Mouse (Mus musculus) C2C12 (cell line): ENCODE measurements around the gene Myom1. TPM values are rescaled to one million over a fixed set of nuclear protein-coding genes. Genes with fewer than 3 reads are reported as not detected.
"Not testable (repeated sequence)": the region's sequence is repeated elsewhere in the genome, so short reads cannot be mapped to it uniquely, and the experiment has no call there.

ENCODE experiments used
- H3K27me3 ChIP-seq: one replicate; pipeline ENCODE4 v1.6.1; 2011; ENCODE audit not compliant: control insufficient read depth, insufficient read depth, insufficient read length
- H3K36me3 ChIP-seq: one replicate; pipeline ENCODE4 v1.6.1; 2011; ENCODE audit not compliant: control insufficient read depth, insufficient read depth
- H3K4me3 ChIP-seq: one replicate; pipeline ENCODE4 v1.5.1; 2011; ENCODE audit warnings: mild to moderate bottlenecking, control low read depth; ENCODE audit not compliant: poor library complexity, insufficient read depth, severe bottlenecking
- H3K79me2 ChIP-seq: one replicate; pipeline ENCODE4 v1.6.1; 2011; ENCODE audit not compliant: control insufficient read depth, insufficient read depth
- H3K79me3 ChIP-seq: one replicate; pipeline ENCODE4 v1.6.1; 2011; ENCODE audit warnings: low read depth, control low read depth
- H3ac ChIP-seq: one replicate; pipeline ENCODE3; 2011; ENCODE audit warnings: low read depth; ENCODE audit not compliant: control insufficient read depth, insufficient read length
- CEBPB ChIP-seq: IDR thresholded peaks from one replicate; pipeline ENCODE4 v1.6.1; 2011; ENCODE audit warnings: low read depth, mild to moderate bottlenecking, control low read depth, moderate library complexity
- CTCF ChIP-seq: IDR thresholded peaks from one replicate; pipeline ENCODE4 v1.5.1; 2011; ENCODE audit not compliant: control insufficient read depth, insufficient read depth, insufficient read length
- FOSL1 ChIP-seq: IDR thresholded peaks from one replicate; pipeline ENCODE4 v1.8.0; 2011; ENCODE audit warnings: mild to moderate bottlenecking, low read length; ENCODE audit not compliant: poor library complexity, insufficient read depth, severe bottlenecking
- MAX ChIP-seq: IDR thresholded peaks from one replicate; pipeline ENCODE4 v1.6.1; 2011; ENCODE audit warnings: mild to moderate bottlenecking, control low read depth
- MYOD1 ChIP-seq: IDR thresholded peaks from one replicate; pipeline ENCODE4 v1.6.1; 2011; ENCODE audit warnings: low read depth; ENCODE audit not compliant: control insufficient read depth, insufficient read length
- MYOG ChIP-seq: IDR thresholded peaks from one replicate; pipeline ENCODE4 v1.6.1; 2011; ENCODE audit not compliant: control insufficient read depth, insufficient read length; ENCODE audit errors: extremely low read depth
- USF1 ChIP-seq: IDR thresholded peaks from one replicate; pipeline ENCODE4 v1.6.1; 2011; ENCODE audit warnings: low read depth, mild to moderate bottlenecking, control low read depth, moderate library complexity
- long read RNA-seq, 2 experiments: library from polyadenylated mRNA; unstranded; transcript quantifications; one replicate each; pipeline ENCODE4 v2.0.0; 2019 to 2020
- polyA plus RNA-seq: library from polyadenylated mRNA; unstranded; fragments of >200 nt; fragmentation: generic; extraction: Trizol; gene quantifications from one replicate; pipeline ENCODE4 v1.2.1, GENCODE M21; 2012; ENCODE audit warnings: missing spikeins

Gene Myom1
- polyA plus RNA-seq, result 0.35 TPM
- long read RNA-seq, experiment 1, result 0 reads
- long read RNA-seq, experiment 2, result 0 reads

GRCm38 (mm10) chr17:71002081-71002743 lies at the start of gene Myom1:
Gene Myom1, plus strand, starts transcription at chr17:71002633.
- peak within 1 kb of the TSS; percentile 95 for H3ac ChIP-seq
- H3K79me3 ChIP-seq, result peaks cover 45% of the 10 kb centered on the region
- peak within 1 kb of the TSS; percentile 99 for H3K4me3 ChIP-seq
- H3K27me3 ChIP-seq, result no peaks in the 10 kb centered on the region
- TF ChIP-seq CTCF (peak; percentile 14), USF1 (peak; percentile 91), MYOG (no peak), MAX (peak; percentile 69), FOSL1 (no peak)
- peaks cover 49% of the 10 kb centered on the region for H3K79me2 ChIP-seq
- H3K36me3 ChIP-seq, result peaks cover 26% of the 10 kb centered on the region

DNA sequence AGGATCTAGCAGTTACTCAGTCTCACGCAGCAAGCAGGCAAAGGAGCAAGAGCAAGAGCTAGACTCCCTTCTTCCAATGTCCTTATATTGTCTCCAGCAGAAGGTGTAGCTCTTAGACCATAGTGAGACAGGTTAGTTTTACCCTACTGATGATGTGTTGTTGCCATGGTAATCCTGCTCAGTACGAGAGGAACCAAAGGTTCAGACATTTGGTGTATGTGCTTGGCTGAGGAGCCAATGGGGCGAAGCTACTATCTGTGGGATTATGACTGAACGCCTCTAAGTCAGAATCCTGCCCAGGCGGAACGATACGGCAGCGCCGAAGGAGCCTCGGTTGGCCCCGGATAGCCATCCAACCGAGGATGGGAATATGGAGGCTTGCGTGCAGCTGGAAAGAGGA lies 38.9 kb upstream of the Myom1 start:
- not testable (repeated sequence) for H3K4me3 ChIP-seq, H3ac ChIP-seq, H3K79me2 ChIP-seq, H3K36me3 ChIP-seq, H3K27me3 ChIP-seq, H3K79me3 ChIP-seq

DNA sequence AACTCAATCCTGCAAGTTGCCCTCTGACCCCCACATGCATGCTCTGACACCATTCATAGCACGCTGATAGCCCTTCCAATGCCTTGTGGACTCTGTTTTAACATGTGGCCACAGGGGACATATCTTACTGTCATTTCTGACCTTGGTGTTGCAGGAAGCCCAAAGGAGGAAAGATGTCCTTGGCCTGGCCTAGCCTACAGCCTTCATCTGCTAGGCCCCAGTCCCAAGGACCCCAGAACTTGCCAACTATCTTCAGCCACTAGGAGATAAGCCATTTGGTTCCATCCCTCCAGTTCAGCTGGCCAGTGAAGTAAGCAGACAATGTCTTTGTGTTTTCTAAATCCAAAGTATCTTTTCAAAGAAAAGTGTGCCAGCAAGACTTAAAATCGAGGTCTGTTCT lies 37.2 kb upstream of the Myom1 start:
- H3K79me3 ChIP-seq, result no peaks in the 10 kb centered on the region
- no peak overlapping the region for H3K4me3 ChIP-seq
- TF ChIP-seq MYOG (no peak), MYOD1 (no peak), CTCF (no peak), CEBPB (no peak), USF1 (no peak), MAX (no peak), FOSL1 (no peak)
- no peaks in the 10 kb centered on the region for H3K36me3 ChIP-seq
- no peaks in the 10 kb centered on the region for H3K79me2 ChIP-seq
- no peaks in the 10 kb centered on the region for H3K27me3 ChIP-seq
- H3ac ChIP-seq, result no peak overlapping the region

DNA sequence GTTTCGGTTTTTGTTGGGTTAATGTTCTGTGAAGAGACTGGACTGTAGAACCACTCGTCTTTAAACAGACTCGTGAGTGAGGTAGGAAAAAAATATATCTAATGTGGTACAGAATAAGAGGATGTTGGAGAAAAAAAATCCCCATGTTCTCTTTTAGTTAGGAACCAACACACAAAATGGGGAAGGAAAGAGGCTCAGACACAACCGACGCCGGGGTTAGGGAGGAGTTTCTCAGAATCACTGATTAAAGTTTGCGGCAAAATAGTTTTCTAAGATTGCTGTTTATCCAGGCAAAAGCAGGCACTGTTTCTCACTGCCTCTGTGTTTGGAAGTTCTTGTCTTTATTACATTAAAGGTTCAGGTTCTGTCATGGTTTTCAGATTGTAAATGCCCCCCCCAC lies 36.3 kb upstream of the Myom1 start:
- H3K36me3 ChIP-seq, result no peaks in the 10 kb centered on the region
- H3K4me3 ChIP-seq, result no peak overlapping the region
- H3K79me2 ChIP-seq, result no peaks in the 10 kb centered on the region
- TF ChIP-seq CEBPB (no peak), CTCF (no peak)
- no peaks in the 10 kb centered on the region for H3K79me3 ChIP-seq
- no peak overlapping the region for H3ac ChIP-seq
- no peaks in the 10 kb centered on the region for H3K27me3 ChIP-seq

DNA sequence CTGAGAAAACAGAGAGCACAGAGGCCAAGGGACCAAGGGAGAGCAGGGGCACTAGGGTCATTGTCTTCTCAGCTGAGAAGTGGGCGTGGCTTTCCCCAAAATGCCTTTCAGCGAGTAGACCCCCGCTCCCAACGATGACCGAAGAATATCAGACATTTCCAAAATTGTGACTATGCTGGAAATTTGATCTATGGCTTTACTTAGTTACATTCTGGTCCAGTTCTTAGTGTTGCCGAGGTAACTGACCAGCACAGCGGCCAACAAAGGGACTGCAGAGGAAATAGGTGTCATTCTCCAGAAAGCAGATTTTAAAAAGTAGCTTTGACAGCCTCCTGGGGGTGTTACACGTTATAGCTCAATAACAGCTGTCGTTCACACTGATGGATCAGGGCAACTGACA lies 35.2 kb upstream of the Myom1 start:
- Histone ChIP-seq H3K79me2 (no peaks in the 10 kb centered on the region), H3K4me3 (no peak overlapping the region), H3ac (no peak overlapping the region), H3K36me3 (no peaks in the 10 kb centered on the region), H3K79me3 (no peaks in the 10 kb centered on the region), H3K27me3 (no peaks in the 10 kb centered on the region)
- no peak for TF ChIP-seq CEBPB
- no peak for TF ChIP-seq USF1
- no peak for TF ChIP-seq CTCF
- TF ChIP-seq FOSL1, result no peak

DNA sequence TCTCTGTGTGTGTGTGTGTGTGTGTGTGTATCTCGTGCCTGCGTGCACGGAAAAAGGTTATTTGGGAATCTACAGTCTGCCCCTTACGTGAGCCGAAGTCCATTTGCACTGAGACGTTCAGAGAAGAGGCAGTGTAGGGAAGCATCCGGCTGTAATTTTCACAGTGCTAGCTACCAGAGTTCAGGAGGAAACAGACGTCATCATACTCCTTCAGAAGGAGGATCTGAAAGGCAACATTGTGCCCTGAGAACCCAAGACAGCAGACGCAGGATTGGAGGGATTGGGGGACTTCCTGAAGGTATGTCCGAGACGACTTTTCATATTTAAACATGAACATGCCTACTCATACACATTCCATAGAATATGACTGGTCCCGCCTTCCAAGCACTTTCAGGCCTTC lies 34.8 kb upstream of the Myom1 start:
- Histone ChIP-seq H3K4me3 (no peak overlapping the region), H3K79me3 (no peaks in the 10 kb centered on the region), H3K27me3 (no peaks in the 10 kb centered on the region), H3K36me3 (no peaks in the 10 kb centered on the region), H3ac (no peak overlapping the region), H3K79me2 (no peaks in the 10 kb centered on the region)
- TF ChIP-seq USF1 (no peak), CEBPB (no peak), MYOG (no peak), MYOD1 (no peak), MAX (no peak), CTCF (no peak), FOSL1 (no peak)
